Mouse (Mus musculus) liver, embryonic 13.5 days (tissue): ENCODE results near the gene Pdcd6ip. TPM values are rescaled to one million over a fixed set of nuclear protein-coding genes. Genes with fewer than 3 reads are reported as not detected.

ENCODE experiments used
- ATAC-seq: fragments of 200-750 bp; cut with Nextera tagmentation; 2 replicates; pipeline ENCODE4 v1.8.0; 2017; ENCODE audit warnings: low read depth, mild to moderate bottlenecking, moderate number of reproducible peaks, moderate library complexity
- DNase-seq: peaks from one replicate; pipeline ENCODE4 v3.0.0; 2022
- H3K27ac ChIP-seq: fragments of 300-500 bp; sonication (generic); 2 replicates; pipeline ENCODE4 v1.5.1; 2015; ENCODE audit warnings: moderate library complexity, mild to moderate bottlenecking, inconsistent platforms
- H3K27me3 ChIP-seq: fragments of 300-500 bp; sonication (generic); 2 replicates; pipeline ENCODE4 v1.6.1; 2015; ENCODE audit warnings: mild to moderate bottlenecking, inconsistent platforms
- H3K36me3 ChIP-seq: fragments of 300-500 bp; sonication (generic); 2 replicates; pipeline ENCODE4 v1.6.1; 2015; ENCODE audit warnings: mild to moderate bottlenecking, inconsistent platforms
- H3K4me1 ChIP-seq: fragments of 300-500 bp; sonication (generic); replicated peaks from 2 replicates; pipeline ENCODE4 v1.6.1; 2015; ENCODE audit warnings: inconsistent platforms
- H3K4me2 ChIP-seq: fragments of 300-500 bp; sonication (generic); 2 replicates; pipeline ENCODE4 v1.6.1; 2015; ENCODE audit warnings: inconsistent platforms, mild to moderate bottlenecking, moderate library complexity
- H3K4me3 ChIP-seq: fragments of 300-500 bp; sonication (generic); replicated peaks from 2 replicates; pipeline ENCODE4 v1.5.1; 2015; ENCODE audit warnings: mild to moderate bottlenecking, inconsistent platforms
- H3K9ac ChIP-seq: fragments of 300-500 bp; sonication (generic); 2 replicates; pipeline ENCODE4 v1.6.1; 2015; ENCODE audit warnings: mild to moderate bottlenecking, inconsistent platforms
- H3K9me3 ChIP-seq: fragments of 300-500 bp; sonication (generic); replicated peaks from 2 replicates; pipeline ENCODE4 v1.6.1; 2016; ENCODE audit warnings: inconsistent platforms
- WGBS: fragments of 180-500 bp; shearing (Covaris S2); methylation state at CpG from one replicate; pipeline ENCODE4 v1.1.7; 2015; ENCODE audit not compliant: insufficient replicate concordance; 5-methylcytosine and 5-hydroxymethylcytosine counted together
- polyA plus RNA-seq: library from polyadenylated mRNA; unstranded; fragments of >200 nt; fragmentation: Nextera tagmentation; extraction: Ambion mirVana; gene quantifications from 2 replicates; pipeline ENCODE4 v1.2.1, GENCODE M21; 2015

Pdcd6ip gene
- polyA plus RNA-seq, 1 experiment from 2014 or later, result 37.5 TPM

DNA sequence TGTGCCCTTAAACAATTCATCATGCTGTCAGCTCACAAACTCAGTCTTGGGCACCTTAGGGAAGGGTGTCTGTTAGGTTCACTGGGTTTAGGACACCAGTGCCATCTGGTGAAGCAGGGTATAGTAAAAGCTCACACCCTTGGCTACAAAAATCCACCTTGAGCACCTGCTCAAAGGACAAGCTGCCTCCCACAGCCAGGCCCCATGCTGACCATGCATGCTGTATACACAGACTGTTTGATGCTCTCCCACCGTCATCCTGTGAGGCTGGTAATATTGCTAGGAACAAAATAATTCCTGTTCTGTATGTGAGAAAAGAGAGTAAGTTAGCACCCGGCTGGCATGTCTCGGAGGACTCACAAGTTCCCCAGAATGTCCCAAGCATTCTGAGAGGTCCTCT is 64.0 kb downstream of the Pdcd6ip start:
- H3K4me1 ChIP-seq, result no peaks in the 10 kb centered on the region
- H3K9me3 ChIP-seq, result no peaks in the 10 kb centered on the region
- no peak overlapping the region for H3K4me2 ChIP-seq
- H3K27me3 ChIP-seq, result no peaks in the 10 kb centered on the region
- H3K9ac ChIP-seq, result no peak overlapping the region
- DNase-seq (no peak), ATAC-seq (no peak)
- H3K36me3 ChIP-seq, result no peaks in the 10 kb centered on the region
- no peak overlapping the region for H3K27ac ChIP-seq
- no peak overlapping the region for H3K4me3 ChIP-seq
- 62% methylated on average over 3 of the region's 3 CpGs for WGBS

DNA sequence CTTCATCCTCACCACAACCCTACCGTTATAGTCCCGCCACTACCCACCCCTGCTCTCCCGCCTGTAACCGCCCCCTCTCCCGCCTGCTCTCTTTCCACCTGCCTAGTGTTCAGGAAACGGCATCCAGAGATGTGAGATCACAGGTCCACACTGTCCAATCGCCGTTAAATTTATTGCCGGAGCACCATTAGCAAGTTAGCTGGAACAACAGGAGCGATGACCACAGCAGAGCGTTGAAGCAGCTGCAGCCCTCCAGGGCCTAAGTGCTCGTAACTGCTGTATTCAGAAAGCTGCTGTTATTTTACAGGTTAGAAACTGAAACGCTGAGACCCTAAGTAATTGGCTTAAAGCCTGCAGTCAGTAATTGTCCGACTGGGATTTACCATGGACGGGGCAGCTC is 64.4 kb downstream of the Pdcd6ip start:
- Histone ChIP-seq H3K4me2 (no peak overlapping the region), H3K36me3 (no peaks in the 10 kb centered on the region), H3K4me3 (no peak overlapping the region), H3K27me3 (no peaks in the 10 kb centered on the region), H3K9ac (no peak overlapping the region), H3K4me1 (no peaks in the 10 kb centered on the region), H3K9me3 (no peaks in the 10 kb centered on the region), H3K27ac (no peak overlapping the region)
- WGBS, result 77% methylated on average over 15 of the region's 15 CpGs
- DNase-seq (no peak), ATAC-seq (no peak)

DNA sequence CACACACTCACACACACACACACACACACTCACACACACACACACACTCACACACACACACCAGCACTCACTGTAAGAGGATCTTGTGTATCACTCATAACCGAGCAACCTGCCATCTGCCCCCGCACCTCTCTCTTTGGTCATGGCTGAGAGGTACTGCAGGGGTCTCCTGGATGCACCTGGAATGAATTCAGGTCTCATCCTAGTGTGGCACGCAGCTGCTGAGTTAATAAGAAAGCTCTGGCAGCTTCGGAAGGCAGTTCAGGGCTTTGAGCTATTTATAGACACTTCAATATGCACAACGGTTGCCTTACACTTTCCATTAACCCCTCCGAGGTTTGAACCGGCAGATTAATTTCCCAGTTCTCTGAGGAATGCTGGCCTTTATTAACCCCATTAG is 73.1 kb downstream of the Pdcd6ip start:
- no peak overlapping the region for H3K4me2 ChIP-seq
- no peak for ATAC-seq
- H3K4me1 ChIP-seq, result no peaks in the 10 kb centered on the region
- H3K36me3 ChIP-seq, result no peaks in the 10 kb centered on the region
- H3K27ac ChIP-seq, result no peak overlapping the region
- no peak overlapping the region for H3K9ac ChIP-seq
- no peak for DNase-seq
- H3K27me3 ChIP-seq, result no peaks in the 10 kb centered on the region
- H3K4me3 ChIP-seq, result no peak overlapping the region
- 64% methylated on average over 7 of the region's 7 CpGs for WGBS
- H3K9me3 ChIP-seq, result no peaks in the 10 kb centered on the region

DNA sequence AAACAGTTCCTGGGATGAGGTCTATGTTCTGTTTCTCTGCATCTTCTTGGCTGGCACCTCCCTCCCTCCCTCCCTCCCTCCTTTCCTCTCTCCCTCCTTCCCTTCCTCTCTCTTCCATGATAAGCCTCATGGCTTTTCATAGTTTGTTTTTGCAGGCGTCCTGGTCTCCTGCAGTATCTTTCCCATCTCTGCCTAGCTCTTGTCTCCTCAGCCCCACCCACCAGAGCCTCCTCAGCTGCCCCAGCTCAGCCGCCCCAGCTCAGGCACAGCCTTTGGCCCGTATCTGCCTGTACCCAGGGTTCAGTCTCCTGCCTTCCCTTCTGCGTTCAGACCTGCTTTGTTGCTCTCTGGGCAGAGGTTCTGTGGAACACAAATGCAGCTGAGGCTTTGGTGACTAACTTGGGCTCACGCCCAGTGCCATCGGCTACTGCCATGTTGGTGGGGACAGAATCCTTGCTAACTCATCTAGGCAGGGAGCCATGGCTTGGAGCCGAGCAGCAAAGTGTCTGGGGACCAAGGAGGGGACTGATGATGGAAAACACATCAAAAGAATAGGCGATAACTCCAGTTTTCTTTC is 74.8 kb downstream of the Pdcd6ip start:
- H3K4me1 ChIP-seq, result no peaks in the 10 kb centered on the region
- H3K9ac ChIP-seq, result no peak overlapping the region
- H3K27ac ChIP-seq, result no peak overlapping the region
- no peak for ATAC-seq
- H3K9me3 ChIP-seq, result no peaks in the 10 kb centered on the region
- H3K4me3 ChIP-seq, result no peak overlapping the region
- no peak overlapping the region for H3K4me2 ChIP-seq
- WGBS, result 49% methylated on average over 8 of the region's 8 CpGs
- H3K36me3 ChIP-seq, result no peaks in the 10 kb centered on the region
- no peaks in the 10 kb centered on the region for H3K27me3 ChIP-seq
- DNase-seq, result no peak

DNA sequence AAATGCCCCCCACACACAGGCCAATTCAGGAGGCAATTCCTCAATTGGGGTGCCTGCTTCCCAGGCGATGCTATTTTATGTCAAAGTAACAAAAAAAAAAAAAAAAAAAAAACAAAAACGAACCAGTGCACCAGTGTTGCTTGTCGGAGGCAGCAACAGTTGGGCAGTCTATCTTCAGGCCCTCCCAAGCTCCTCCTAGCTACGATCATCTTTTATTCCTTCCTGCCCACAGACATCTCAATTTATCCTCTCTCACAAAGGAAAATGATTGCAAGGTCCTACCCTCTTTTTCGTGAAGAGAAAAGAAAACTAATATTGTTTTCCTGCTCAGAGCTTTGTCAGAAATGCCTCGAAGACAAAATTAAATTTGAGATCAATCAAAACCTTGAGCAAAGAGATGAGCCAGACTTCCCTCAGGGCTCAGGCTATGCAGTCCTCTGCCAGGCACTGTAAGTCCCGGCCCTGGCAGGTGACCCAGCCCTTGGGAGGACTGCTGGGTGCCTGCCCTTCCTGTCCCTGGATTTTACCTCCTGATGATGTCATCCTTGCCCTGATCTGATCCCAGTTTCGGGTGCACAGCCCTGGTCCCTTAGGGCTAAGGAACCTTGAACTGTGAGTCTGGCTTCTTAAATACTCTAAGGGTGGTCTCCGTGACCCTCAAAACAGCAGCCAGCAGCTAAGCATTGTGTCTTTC is 75.6 kb downstream of the Pdcd6ip start:
- no peak for ATAC-seq
- WGBS, result 58% methylated on average over 9 of the region's 9 CpGs
- Histone ChIP-seq H3K27me3 (no peaks in the 10 kb centered on the region), H3K9ac (no peak overlapping the region), H3K4me1 (no peaks in the 10 kb centered on the region), H3K27ac (no peak overlapping the region), H3K9me3 (no peaks in the 10 kb centered on the region), H3K4me2 (no peak overlapping the region), H3K4me3 (no peak overlapping the region), H3K36me3 (no peaks in the 10 kb centered on the region)
- DNase-seq, result no peak

DNA sequence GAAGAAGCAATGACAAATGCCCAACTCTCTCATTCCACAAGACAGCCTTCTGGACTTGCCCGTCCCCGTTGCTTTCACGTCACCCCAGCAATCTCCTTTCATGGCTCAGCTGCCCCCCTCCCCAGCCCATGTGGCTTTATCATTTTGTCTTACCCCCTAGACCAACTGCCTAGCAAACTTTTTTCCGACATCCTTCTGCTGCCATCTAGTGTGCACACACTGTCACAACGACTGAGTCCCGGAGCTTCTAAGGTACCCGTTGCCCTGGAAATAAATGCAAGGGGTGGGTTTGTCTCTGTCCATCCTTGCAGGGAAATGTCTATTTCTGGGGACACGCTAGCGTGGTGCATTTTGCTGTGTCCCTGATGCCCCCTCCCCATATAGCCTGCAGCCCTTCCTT is 78.4 kb downstream of the Pdcd6ip start:
- Histone ChIP-seq H3K4me1 (no peaks in the 10 kb centered on the region), H3K9me3 (no peaks in the 10 kb centered on the region), H3K4me2 (no peak overlapping the region), H3K36me3 (no peaks in the 10 kb centered on the region), H3K27ac (no peak overlapping the region), H3K9ac (no peak overlapping the region), H3K27me3 (no peaks in the 10 kb centered on the region), H3K4me3 (no peak overlapping the region)
- ATAC-seq (no peak), DNase-seq (no peak)
- WGBS, result 15% methylated on average over 9 of the region's 9 CpGs

DNA sequence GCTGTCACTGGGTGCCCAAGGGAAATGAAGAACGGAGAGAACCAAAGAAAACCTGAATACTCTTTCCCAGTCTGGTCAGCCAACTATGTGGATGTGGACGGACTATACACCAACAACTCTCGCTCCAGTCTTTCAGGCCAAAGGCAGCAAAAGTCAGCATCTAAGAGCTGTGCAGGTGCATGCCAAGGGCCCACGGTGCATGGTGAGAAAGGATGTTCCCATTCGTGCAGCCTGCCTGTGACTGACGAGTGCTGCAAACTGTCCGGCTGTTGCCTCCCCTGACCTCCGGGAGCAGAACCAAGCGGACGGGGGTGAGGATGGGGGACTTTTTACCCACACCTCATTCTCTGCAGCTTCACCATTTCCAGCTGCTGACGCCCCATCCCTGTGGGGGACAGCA is 78.9 kb downstream of the Pdcd6ip start:
- 77% methylated on average over 11 of the region's 11 CpGs for WGBS
- no peak for DNase-seq
- Histone ChIP-seq H3K9ac (no peak overlapping the region), H3K27me3 (no peaks in the 10 kb centered on the region), H3K4me3 (no peak overlapping the region), H3K27ac (no peak overlapping the region), H3K4me1 (no peaks in the 10 kb centered on the region), H3K36me3 (no peaks in the 10 kb centered on the region), H3K9me3 (no peaks in the 10 kb centered on the region), H3K4me2 (no peak overlapping the region)
- ATAC-seq, result no peak

DNA sequence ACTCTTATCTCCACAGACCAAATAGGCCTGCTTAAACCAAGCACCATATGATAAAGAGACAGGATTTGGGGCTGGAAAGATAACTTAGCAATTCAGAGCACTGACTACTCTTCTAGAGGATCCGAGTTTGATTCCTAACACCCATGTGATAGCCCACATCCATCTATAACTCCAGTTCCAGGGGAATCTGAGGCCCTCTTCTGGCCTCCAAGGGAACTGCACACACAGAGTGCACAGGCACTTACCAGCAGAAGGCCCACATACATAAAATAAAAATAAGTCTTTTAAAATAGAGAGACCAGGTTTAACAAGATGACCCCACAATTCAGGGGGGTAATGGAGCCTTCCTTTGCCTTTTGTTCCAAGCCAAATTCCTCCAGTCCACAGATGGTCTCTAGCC is 79.3 kb downstream of the Pdcd6ip start:
- Histone ChIP-seq H3K4me2 (no peak overlapping the region), H3K36me3 (no peaks in the 10 kb centered on the region), H3K27me3 (no peaks in the 10 kb centered on the region), H3K9me3 (no peaks in the 10 kb centered on the region), H3K27ac (no peak overlapping the region), H3K4me3 (no peak overlapping the region), H3K9ac (no peak overlapping the region), H3K4me1 (no peaks in the 10 kb centered on the region)
- ATAC-seq, result no peak
- no peak for DNase-seq
- 50% methylated on average over 1 of the region's 1 CpGs for WGBS

DNA sequence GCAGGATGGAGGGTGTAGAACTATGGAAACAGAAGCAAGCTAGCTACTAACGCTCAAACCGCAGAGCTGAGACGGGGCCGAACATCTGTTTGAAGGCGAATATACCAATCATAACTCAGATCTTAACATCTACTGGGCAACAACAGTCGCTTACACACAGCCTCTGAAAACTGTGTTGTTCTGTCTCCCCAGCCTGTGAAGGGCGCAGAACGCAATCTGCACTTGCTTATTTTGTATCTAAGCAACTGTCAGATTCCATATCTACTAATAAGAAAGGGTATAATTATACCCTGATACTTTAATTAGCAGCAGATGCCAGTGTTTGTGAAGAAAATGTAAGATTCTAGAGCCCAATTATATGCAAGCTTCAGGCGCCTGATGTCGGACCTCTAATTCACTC is 81.3 kb downstream of the Pdcd6ip start:
- H3K4me2 ChIP-seq, result no peak overlapping the region
- H3K27me3 ChIP-seq, result no peaks in the 10 kb centered on the region
- H3K9me3 ChIP-seq, result no peaks in the 10 kb centered on the region
- no peak for DNase-seq
- H3K4me3 ChIP-seq, result no peak overlapping the region
- ATAC-seq, result no peak
- no peaks in the 10 kb centered on the region for H3K36me3 ChIP-seq
- no peak overlapping the region for H3K27ac ChIP-seq
- no peaks in the 10 kb centered on the region for H3K4me1 ChIP-seq
- 84% methylated on average over 10 of the region's 10 CpGs for WGBS
- no peak overlapping the region for H3K9ac ChIP-seq

DNA sequence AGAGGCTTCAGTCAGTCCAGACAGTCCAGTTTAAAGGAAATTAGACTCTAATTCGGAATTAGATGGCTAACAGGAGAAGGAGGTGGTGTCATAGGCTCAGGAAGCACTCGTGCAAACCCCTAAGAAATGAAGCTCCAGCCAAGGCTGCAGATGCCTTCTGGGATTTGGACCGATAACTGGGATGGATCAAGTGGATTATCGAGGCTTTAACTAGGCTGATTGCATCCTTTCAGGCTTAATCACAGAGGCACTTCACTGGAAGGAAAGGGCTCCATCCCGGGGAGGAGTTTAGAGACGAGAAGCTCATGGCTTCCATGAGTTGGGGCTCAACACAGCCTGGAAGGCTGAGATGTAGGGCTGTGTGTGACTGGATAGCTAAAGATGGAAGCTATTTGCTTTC is 84.0 kb downstream of the Pdcd6ip start:
- ATAC-seq (no peak), DNase-seq (no peak)
- Histone ChIP-seq H3K27me3 (no peaks in the 10 kb centered on the region), H3K9ac (no peak overlapping the region), H3K4me1 (no peaks in the 10 kb centered on the region), H3K4me2 (no peak overlapping the region), H3K36me3 (no peaks in the 10 kb centered on the region), H3K27ac (no peak overlapping the region), H3K9me3 (no peaks in the 10 kb centered on the region), H3K4me3 (no peak overlapping the region)
- WGBS, result 63% methylated on average over 6 of the region's 6 CpGs

DNA sequence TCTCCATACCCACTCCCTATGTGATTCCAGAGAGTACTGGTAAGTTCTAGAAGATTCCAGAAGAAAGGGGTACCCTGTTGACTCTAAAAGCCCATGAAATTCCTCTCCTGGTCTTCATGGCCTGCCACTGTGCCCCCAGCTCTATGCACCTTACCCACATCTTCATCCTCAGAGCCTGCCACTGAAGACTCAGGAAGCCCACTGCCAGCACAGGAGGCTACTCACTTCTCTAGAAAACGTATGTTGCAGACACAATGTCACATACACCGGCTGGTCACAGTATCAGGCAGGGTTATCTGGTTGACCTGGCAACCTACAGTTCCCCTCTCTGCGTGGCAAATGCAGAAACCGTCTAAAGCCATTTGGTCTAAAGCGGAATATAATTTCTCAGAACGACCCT is 91.0 kb downstream of the Pdcd6ip start:
- H3K4me3 ChIP-seq, result no peak overlapping the region
- 62% methylated on average over 6 of the region's 6 CpGs for WGBS
- ATAC-seq, result no peak

DNA sequence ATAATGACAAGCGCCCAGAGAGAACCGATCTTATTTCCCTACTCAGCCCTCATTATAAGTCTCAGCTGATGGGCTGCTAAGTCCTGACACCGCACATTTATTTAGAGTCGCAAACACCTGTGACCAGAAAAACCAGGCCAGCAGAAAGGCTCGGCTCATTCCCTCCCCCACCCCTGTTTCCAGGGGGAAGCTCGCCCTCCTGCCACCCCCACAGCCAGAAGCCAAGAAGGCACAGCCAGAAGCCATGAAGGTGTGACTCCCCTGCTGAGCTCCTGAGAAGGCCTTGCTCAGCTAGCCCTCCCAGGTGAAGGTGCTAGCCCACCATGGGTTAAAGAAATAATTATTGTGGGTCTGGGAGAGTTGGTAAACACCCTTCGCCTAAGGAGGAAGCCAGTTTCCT is 97.3 kb downstream of the Pdcd6ip start:
- H3K4me2 ChIP-seq, result no peak overlapping the region
- 40% methylated on average over 7 of the region's 7 CpGs for WGBS
- ATAC-seq (no peak), DNase-seq (no peak)
- H3K36me3 ChIP-seq, result no peaks in the 10 kb centered on the region
- H3K4me1 ChIP-seq, result no peaks in the 10 kb centered on the region
- no peaks in the 10 kb centered on the region for H3K27me3 ChIP-seq
- no peak overlapping the region for H3K27ac ChIP-seq
- no peaks in the 10 kb centered on the region for H3K9me3 ChIP-seq
- no peak overlapping the region for H3K4me3 ChIP-seq
- no peak overlapping the region for H3K9ac ChIP-seq

More for the DNA sequence above, 91.0 kb downstream of the Pdcd6ip start:
- no peak overlapping the region for H3K9ac ChIP-seq
- H3K4me2 ChIP-seq, result no peak overlapping the region
- H3K27me3 ChIP-seq, result no peaks in the 10 kb centered on the region
- H3K27ac ChIP-seq, result no peak overlapping the region
- DNase-seq, result no peak
- no peaks in the 10 kb centered on the region for H3K4me1 ChIP-seq
- no peaks in the 10 kb centered on the region for H3K9me3 ChIP-seq
- no peaks in the 10 kb centered on the region for H3K36me3 ChIP-seq
